Mouse (Mus musculus): ENCODE data around the gene Gprc5c. TPM values are rescaled to one million over a fixed set of nuclear protein-coding genes. Genes with fewer than 3 reads are reported as not detected.

Gprc5c gene
- polyA plus RNA-seq, 1 experiment from 2014 or later, result 24.4 TPM

GRCm38 (mm10) chr11:114849572-114849971 is 1.4 kb upstream of the Gprc5c start:
- 5% methylated on average over 2 of the region's 2 CpGs for WGBS
- no peak for ATAC-seq (ENCODE audit: insufficient read depth, low FRiP score, low TSS enrichment)
- H3K9me3 ChIP-seq (ENCODE audit: control insufficient read depth, low read length), result no peaks in the 10 kb centered on the region
- DNase-seq (ENCODE audit: low spot score), result no peak
- H3K9ac ChIP-seq (ENCODE audit: low read length), result no peak overlapping the region
- H3K36me3 ChIP-seq (ENCODE audit: control insufficient read depth, insufficient read depth, low read length), result no peaks in the 10 kb centered on the region
- no peak overlapping the region for H3K4me2 ChIP-seq (ENCODE audit: low read depth)
- H3K27me3 ChIP-seq (ENCODE audit: control insufficient read depth, insufficient read depth, low read length), result peaks cover 54% of the 10 kb centered on the region
- peaks cover 19% of the 10 kb centered on the region for H3K4me1 ChIP-seq (ENCODE audit: control insufficient read depth, insufficient read depth, low read length)
- H3K27ac ChIP-seq (ENCODE audit: low read depth, low read length), result no peak overlapping the region
- no peak overlapping the region for H3K4me3 ChIP-seq (ENCODE audit: low read depth, low read length)

- Histone ChIP-seq H3K27ac (ENCODE audit: low read depth, low read length) (no peak overlapping the region), H3K36me3 (ENCODE audit: control insufficient read depth, insufficient read depth, low read length) (no peaks in the 10 kb centered on the region), H3K9me3 (ENCODE audit: control insufficient read depth, low read length) (no peaks in the 10 kb centered on the region), H3K4me1 (ENCODE audit: control insufficient read depth, insufficient read depth, low read length) (peaks cover 19% of the 10 kb centered on the region), H3K4me2 (ENCODE audit: low read depth) (peak overlapping the region; percentile 89), H3K9ac (ENCODE audit: low read length) (no peak overlapping the region), H3K27me3 (ENCODE audit: control insufficient read depth, insufficient read depth, low read length) (peaks cover 54% of the 10 kb centered on the region), H3K4me3 (ENCODE audit: low read depth, low read length) (no peak overlapping the region)
- 10% methylated on average over 5 of the region's 5 CpGs for WGBS
- ATAC-seq (ENCODE audit: insufficient read depth, low FRiP score, low TSS enrichment), result no peak
- no peak for DNase-seq (ENCODE audit: low spot score)
These were observed 893 bp upstream of the Gprc5c start for GRCm38 (mm10) chr11:114850066-114850451.

GRCm38 (mm10) chr11:114851269-114851607 is 286 bp downstream of the Gprc5c start:
- H3K9ac ChIP-seq (ENCODE audit: low read length), result peak overlapping the region; percentile 39
- peak; percentile 60 for DNase-seq (ENCODE audit: low spot score)
- under 1% methylated on average over 27 of the region's 27 CpGs for WGBS
- peak overlapping the region; percentile 89 for H3K4me2 ChIP-seq (ENCODE audit: low read depth)
- ATAC-seq (ENCODE audit: insufficient read depth, low FRiP score, low TSS enrichment), result no peak
- H3K4me3 ChIP-seq (ENCODE audit: low read depth, low read length), result peak overlapping the region; percentile 57
- peaks cover 54% of the 10 kb centered on the region for H3K27me3 ChIP-seq (ENCODE audit: control insufficient read depth, insufficient read depth, low read length)
- H3K36me3 ChIP-seq (ENCODE audit: control insufficient read depth, insufficient read depth, low read length), result no peaks in the 10 kb centered on the region
- H3K9me3 ChIP-seq (ENCODE audit: control insufficient read depth, low read length), result no peaks in the 10 kb centered on the region
- no peak overlapping the region for H3K27ac ChIP-seq (ENCODE audit: low read depth, low read length)
- peaks cover 19% of the 10 kb centered on the region for H3K4me1 ChIP-seq (ENCODE audit: control insufficient read depth, insufficient read depth, low read length)

- peaks cover 54% of the 10 kb centered on the region for H3K27me3 ChIP-seq (ENCODE audit: control insufficient read depth, insufficient read depth, low read length)
- ATAC-seq (ENCODE audit: insufficient read depth, low FRiP score, low TSS enrichment) (peak; percentile 48; the same call in 1 of the 2 replicates), DNase-seq (ENCODE audit: low spot score) (peak; percentile 70)
- H3K4me2 ChIP-seq (ENCODE audit: low read depth), result peak overlapping the region; percentile 89
- under 1% methylated on average over 64 of the region's 65 CpGs for WGBS
- H3K27ac ChIP-seq (ENCODE audit: low read depth, low read length), result peak overlapping the region; percentile 69; the same call in 1 of the 2 replicates
- peaks cover 19% of the 10 kb centered on the region for H3K4me1 ChIP-seq (ENCODE audit: control insufficient read depth, insufficient read depth, low read length)
- peak overlapping the region; percentile 39 for H3K9ac ChIP-seq (ENCODE audit: low read length)
- no peaks in the 10 kb centered on the region for H3K36me3 ChIP-seq (ENCODE audit: control insufficient read depth, insufficient read depth, low read length)
- no peaks in the 10 kb centered on the region for H3K9me3 ChIP-seq (ENCODE audit: control insufficient read depth, low read length)
- peak overlapping the region; percentile 57 for H3K4me3 ChIP-seq (ENCODE audit: low read depth, low read length)
These were observed 807 bp downstream of the Gprc5c start for GRCm38 (mm10) chr11:114851608-114852310.

- DNase-seq (ENCODE audit: low spot score) (peak; percentile 53), ATAC-seq (ENCODE audit: insufficient read depth, low FRiP score, low TSS enrichment) (no peak)
- Histone ChIP-seq H3K9ac (ENCODE audit: low read length) (peak overlapping the region; percentile 39), H3K4me1 (ENCODE audit: control insufficient read depth, insufficient read depth, low read length) (peaks cover 19% of the 10 kb centered on the region), H3K4me3 (ENCODE audit: low read depth, low read length) (peak overlapping the region; percentile 57), H3K36me3 (ENCODE audit: control insufficient read depth, insufficient read depth, low read length) (no peaks in the 10 kb centered on the region), H3K4me2 (ENCODE audit: low read depth) (peak overlapping the region; percentile 89), H3K27me3 (ENCODE audit: control insufficient read depth, insufficient read depth, low read length) (peaks cover 54% of the 10 kb centered on the region), H3K9me3 (ENCODE audit: control insufficient read depth, low read length) (no peaks in the 10 kb centered on the region), H3K27ac (ENCODE audit: low read depth, low read length) (peak overlapping the region; percentile 69; the same call in 1 of the 2 replicates)
- under 1% methylated on average over 40 of the region's 40 CpGs for WGBS
These were observed 1.6 kb downstream of the Gprc5c start for GRCm38 (mm10) chr11:114852311-114853173.

- DNase-seq (ENCODE audit: low spot score) (no peak), ATAC-seq (ENCODE audit: insufficient read depth, low FRiP score, low TSS enrichment) (no peak)
- Histone ChIP-seq H3K9ac (ENCODE audit: low read length) (peak overlapping the region; percentile 32; the same call in 1 of the 2 replicates), H3K9me3 (ENCODE audit: control insufficient read depth, low read length) (no peaks in the 10 kb centered on the region), H3K27ac (ENCODE audit: low read depth, low read length) (no peak overlapping the region), H3K36me3 (ENCODE audit: control insufficient read depth, insufficient read depth, low read length) (no peaks in the 10 kb centered on the region), H3K4me2 (ENCODE audit: low read depth) (peak overlapping the region; percentile 89), H3K4me3 (ENCODE audit: low read depth, low read length) (peak overlapping the region; percentile 57), H3K27me3 (ENCODE audit: control insufficient read depth, insufficient read depth, low read length) (peaks cover 54% of the 10 kb centered on the region), H3K4me1 (ENCODE audit: control insufficient read depth, insufficient read depth, low read length) (peaks cover 19% of the 10 kb centered on the region)
- WGBS, result 11% methylated on average over 7 of the region's 7 CpGs
These were observed 2.4 kb downstream of the Gprc5c start for GRCm38 (mm10) chr11:114853174-114853838.

GRCm38 (mm10) chr11:114854581-114854980 is 3.6 kb downstream of the Gprc5c start:
- H3K4me3 ChIP-seq (ENCODE audit: low read depth, low read length), result no peak overlapping the region
- H3K9me3 ChIP-seq (ENCODE audit: control insufficient read depth, low read length), result no peaks in the 10 kb centered on the region
- no peak overlapping the region for H3K27ac ChIP-seq (ENCODE audit: low read depth, low read length)
- H3K36me3 ChIP-seq (ENCODE audit: control insufficient read depth, insufficient read depth, low read length), result no peaks in the 10 kb centered on the region
- no peak overlapping the region for H3K4me2 ChIP-seq (ENCODE audit: low read depth)
- H3K27me3 ChIP-seq (ENCODE audit: control insufficient read depth, insufficient read depth, low read length), result peaks cover 44% of the 10 kb centered on the region
- H3K9ac ChIP-seq (ENCODE audit: low read length), result no peak overlapping the region
- WGBS, result 81% methylated on average over 6 of the region's 6 CpGs
- DNase-seq (ENCODE audit: low spot score), result no peak
- peaks cover 19% of the 10 kb centered on the region for H3K4me1 ChIP-seq (ENCODE audit: control insufficient read depth, insufficient read depth, low read length)
- ATAC-seq (ENCODE audit: insufficient read depth, low FRiP score, low TSS enrichment), result no peak

- Histone ChIP-seq H3K36me3 (ENCODE audit: control insufficient read depth, insufficient read depth, low read length) (no peaks in the 10 kb centered on the region), H3K9ac (ENCODE audit: low read length) (no peak overlapping the region), H3K4me3 (ENCODE audit: low read depth, low read length) (no peak overlapping the region), H3K9me3 (ENCODE audit: control insufficient read depth, low read length) (no peaks in the 10 kb centered on the region), H3K27me3 (ENCODE audit: control insufficient read depth, insufficient read depth, low read length) (peaks cover 28% of the 10 kb centered on the region), H3K27ac (ENCODE audit: low read depth, low read length) (no peak overlapping the region), H3K4me1 (ENCODE audit: control insufficient read depth, insufficient read depth, low read length) (peaks cover 10% of the 10 kb centered on the region), H3K4me2 (ENCODE audit: low read depth) (no peak overlapping the region)
- DNase-seq (ENCODE audit: low spot score) (no peak), ATAC-seq (ENCODE audit: insufficient read depth, low FRiP score, low TSS enrichment) (no peak)
- WGBS, result 86% methylated on average over 5 of the region's 5 CpGs
These were observed 5.2 kb downstream of the Gprc5c start for GRCm38 (mm10) chr11:114856125-114856524.
